Mouse (Mus musculus): ENCODE measurements around the gene Cryba1. TPM values are rescaled to one million over a fixed set of nuclear protein-coding genes. Genes with fewer than 3 reads are reported as not detected.

Gene Cryba1
- not detected in 2 replicates for polyA plus RNA-seq (2012; ENCODE audit: insufficient read depth, insufficient read length, missing spikeins)

DNA sequence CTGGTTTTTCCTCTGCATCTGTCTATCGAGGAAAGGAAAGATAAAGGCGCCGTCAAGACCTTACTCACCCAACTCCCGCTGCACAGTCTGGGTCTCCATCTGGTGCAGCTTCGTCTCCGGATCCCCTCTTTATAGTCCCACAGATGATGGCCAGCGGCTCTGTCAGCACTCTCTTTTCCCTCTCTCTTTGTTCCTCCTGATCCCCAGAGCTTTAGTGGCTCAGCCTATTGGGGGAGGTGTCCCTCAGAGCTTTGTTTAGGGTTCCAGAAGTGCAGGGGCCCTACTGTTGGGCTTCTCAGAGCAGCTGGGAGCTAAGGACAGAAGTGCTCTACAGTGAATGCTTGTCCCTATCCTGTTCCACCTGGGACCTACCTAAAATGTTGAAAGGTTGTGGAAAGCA lies at the start of gene Cryba1:
Gene Cryba1 (minus strand): TSS at position 101 of the 400 bp plus-strand sequence.
- no peak for TF ChIP-seq POLR2A (IDR thresholded peaks at IDR 0.05; ENCODE audit: borderline replicate concordance, low read depth, low read length)
- no peak for TF ChIP-seq CTCF (IDR thresholded peaks at IDR 0.05; ENCODE audit: low read depth, low read length)
- H3K4me1 ChIP-seq (ENCODE audit: control insufficient read depth, insufficient read depth, low read length), result peaks cover 10% of the 10 kb centered on the region
- H3K4me3 ChIP-seq (ENCODE audit: insufficient read depth, low read length), result no peak within 1 kb of the TSS
- no peak within 1 kb of the TSS for H3K27ac ChIP-seq (ENCODE audit: insufficient read depth, low read depth, low read length)

DNA sequence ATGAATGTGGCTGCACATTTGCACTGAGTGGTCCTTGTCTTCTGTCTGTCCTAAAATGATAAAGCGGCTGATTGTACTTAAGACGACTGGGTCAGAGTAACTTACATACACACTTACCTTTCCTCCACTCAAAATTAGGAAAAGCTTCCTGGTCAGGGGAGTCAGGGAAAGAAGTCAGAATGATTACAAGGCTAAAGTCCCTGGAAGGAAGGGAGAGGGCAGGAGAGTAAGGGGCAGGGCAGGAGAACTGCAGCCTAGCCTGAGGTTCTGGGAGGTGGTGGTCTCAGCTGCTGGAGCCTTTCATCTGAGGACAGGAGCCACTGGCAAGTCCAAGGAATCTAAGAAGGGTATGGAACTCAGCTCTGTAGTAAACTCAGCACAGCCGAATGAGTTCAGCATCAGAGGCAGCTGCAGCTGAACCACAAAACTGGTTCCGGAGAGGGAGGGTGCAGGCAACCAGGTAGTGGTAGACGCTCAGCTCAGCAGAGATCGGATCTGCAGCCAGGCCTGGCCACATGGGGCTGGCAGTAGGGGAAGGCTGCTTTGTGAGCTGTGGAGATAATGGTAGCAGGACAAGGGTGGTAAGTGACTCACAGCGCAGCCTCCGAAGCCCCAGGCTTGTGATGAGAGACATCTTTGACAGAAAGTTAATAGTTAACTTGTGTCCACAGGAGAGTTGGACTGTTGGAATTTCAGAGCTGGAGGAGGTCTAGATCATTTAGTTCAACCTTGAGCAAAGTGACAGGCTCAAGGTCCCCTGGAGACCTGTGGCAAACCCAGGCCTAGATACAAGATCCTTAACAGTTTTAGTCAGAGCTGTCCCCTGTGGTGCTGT lies 47.0 kb upstream of the Cryba1 start:
- Histone ChIP-seq H3K27ac (ENCODE audit: insufficient read depth, low read depth, low read length) (no peak overlapping the region), H3K4me1 (ENCODE audit: control insufficient read depth, insufficient read depth, low read length) (peaks cover 10% of the 10 kb centered on the region), H3K4me3 (ENCODE audit: insufficient read depth, low read length) (no peak overlapping the region)
- no peak for TF ChIP-seq POLR2A (IDR thresholded peaks at IDR 0.05; ENCODE audit: borderline replicate concordance, low read depth, low read length)
- TF ChIP-seq CTCF (IDR thresholded peaks at IDR 0.05; ENCODE audit: low read depth, low read length), result no peak

DNA sequence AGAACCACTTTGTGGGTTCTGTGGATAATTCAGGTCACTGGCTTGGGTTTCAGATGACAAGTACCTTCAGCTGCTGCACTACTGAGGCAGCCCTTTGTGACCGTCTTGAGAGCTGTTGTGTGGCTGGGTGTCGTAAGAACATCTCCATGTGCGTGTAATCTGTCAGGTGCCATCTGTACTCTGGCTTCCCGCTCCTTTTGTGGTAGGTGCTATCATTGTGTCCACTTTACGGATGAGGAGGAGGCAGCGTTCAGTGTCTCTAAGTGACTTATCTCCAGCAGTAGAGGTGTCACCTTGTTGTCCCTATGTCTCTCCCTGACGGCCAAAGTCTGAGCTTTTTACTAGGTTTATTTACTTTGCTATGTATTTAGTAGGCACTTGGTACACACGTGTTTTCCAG lies 45.3 kb upstream of the Cryba1 start:
- TF ChIP-seq POLR2A (IDR thresholded peaks at IDR 0.05; ENCODE audit: borderline replicate concordance, low read depth, low read length), result no peak
- no peak for TF ChIP-seq CTCF (IDR thresholded peaks at IDR 0.05; ENCODE audit: low read depth, low read length)
- Histone ChIP-seq H3K4me3 (ENCODE audit: insufficient read depth, low read length) (no peak overlapping the region), H3K27ac (ENCODE audit: insufficient read depth, low read depth, low read length) (no peak overlapping the region), H3K4me1 (ENCODE audit: control insufficient read depth, insufficient read depth, low read length) (no peaks in the 10 kb centered on the region; the same call in 1 of the 2 replicates)

DNA sequence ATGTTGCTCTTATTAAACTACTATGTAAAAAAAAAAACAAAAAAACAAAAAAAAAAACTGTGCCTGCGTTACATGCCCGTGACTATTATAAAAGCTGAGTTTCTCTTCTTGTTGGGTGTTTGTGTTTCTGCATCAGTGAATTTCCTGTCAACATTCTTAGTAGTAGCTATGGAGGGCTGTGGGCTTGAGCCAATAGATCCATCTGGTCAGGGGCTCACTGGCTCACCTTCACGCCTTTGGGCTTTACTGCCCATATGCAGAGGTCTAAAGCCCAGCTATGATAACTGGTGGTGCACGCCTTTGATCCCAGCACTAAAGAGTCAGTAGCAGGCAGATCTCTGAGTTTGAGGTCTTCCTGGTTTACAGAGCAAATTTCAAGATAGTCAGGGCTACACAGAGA lies 44.4 kb upstream of the Cryba1 start:
- no peaks in the 10 kb centered on the region for H3K4me1 ChIP-seq (ENCODE audit: control insufficient read depth, insufficient read depth, low read length)
- no peak for TF ChIP-seq POLR2A (IDR thresholded peaks at IDR 0.05; ENCODE audit: borderline replicate concordance, low read depth, low read length)
- no peak for TF ChIP-seq CTCF (IDR thresholded peaks at IDR 0.05; ENCODE audit: low read depth, low read length)
- H3K4me3 ChIP-seq (ENCODE audit: insufficient read depth, low read length), result no peak overlapping the region
- no peak overlapping the region for H3K27ac ChIP-seq (ENCODE audit: insufficient read depth, low read depth, low read length)

DNA sequence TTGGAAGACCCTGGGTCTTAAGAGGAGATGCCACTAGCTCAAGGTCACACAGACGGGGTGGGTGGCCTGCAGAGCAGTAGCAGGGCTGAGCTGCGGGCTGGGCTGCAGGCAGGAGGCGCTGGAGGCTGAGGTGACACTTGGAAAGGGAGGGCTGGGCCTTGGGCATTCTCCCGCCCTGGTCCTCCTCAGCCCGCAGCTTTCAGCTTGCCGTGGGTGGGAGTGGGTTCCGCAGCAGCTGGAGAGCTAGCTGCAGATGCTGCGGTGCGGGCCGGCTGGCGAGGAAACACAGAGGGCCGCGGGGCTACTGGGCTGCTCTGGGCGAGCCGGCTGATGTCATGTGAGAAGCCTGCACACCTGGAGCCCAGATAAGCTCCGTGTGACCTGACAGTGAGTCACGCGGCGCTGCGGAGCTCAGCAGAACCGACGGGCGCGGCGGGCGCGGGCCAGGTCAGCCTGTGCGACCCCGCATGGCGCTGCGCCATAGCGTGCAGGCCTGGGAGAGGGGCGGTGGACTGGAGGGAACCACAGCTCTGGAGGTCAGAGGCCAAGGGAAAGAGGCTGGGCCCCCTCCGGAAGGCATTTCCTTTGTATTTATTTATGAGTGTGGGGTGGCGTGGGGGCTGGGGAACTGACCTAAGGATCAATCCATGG lies 41.4 kb upstream of the Cryba1 start:
- H3K27ac ChIP-seq (ENCODE audit: insufficient read depth, low read depth, low read length), result no peak overlapping the region
- TF ChIP-seq POLR2A (IDR thresholded peaks at IDR 0.05; ENCODE audit: borderline replicate concordance, low read depth, low read length) (no peak), CTCF (IDR thresholded peaks at IDR 0.05; ENCODE audit: low read depth, low read length) (no peak)
- H3K4me3 ChIP-seq (ENCODE audit: insufficient read depth, low read length), result no peak overlapping the region
- H3K4me1 ChIP-seq (ENCODE audit: control insufficient read depth, insufficient read depth, low read length), result peaks cover 3% of the 10 kb centered on the region; the same call in 1 of the 2 replicates

DNA sequence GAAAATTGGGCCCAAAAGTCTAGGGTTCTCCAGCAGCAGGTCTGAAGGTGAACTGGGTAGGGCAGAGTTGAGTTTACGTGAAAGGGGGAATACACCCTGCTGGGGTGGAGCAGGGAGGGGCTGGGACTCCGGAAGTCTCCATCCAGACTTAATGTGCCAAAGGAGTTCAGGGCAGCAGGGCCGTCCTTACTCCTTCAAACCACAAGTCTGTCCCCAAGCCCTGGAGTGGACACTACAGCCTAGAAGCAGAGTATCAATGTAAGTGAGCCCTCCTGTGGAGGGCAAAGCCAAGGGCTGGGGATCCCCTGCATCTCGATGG lies 40.3 kb upstream of the Cryba1 start:
- peaks cover 3% of the 10 kb centered on the region for H3K4me1 ChIP-seq (ENCODE audit: control insufficient read depth, insufficient read depth, low read length)
- H3K27ac ChIP-seq (ENCODE audit: insufficient read depth, low read depth, low read length), result no peak overlapping the region
- H3K4me3 ChIP-seq (ENCODE audit: insufficient read depth, low read length), result no peak overlapping the region
- no peak for TF ChIP-seq POLR2A (IDR thresholded peaks at IDR 0.05; ENCODE audit: borderline replicate concordance, low read depth, low read length)
- no peak for TF ChIP-seq CTCF (IDR thresholded peaks at IDR 0.05; ENCODE audit: low read depth, low read length)

DNA sequence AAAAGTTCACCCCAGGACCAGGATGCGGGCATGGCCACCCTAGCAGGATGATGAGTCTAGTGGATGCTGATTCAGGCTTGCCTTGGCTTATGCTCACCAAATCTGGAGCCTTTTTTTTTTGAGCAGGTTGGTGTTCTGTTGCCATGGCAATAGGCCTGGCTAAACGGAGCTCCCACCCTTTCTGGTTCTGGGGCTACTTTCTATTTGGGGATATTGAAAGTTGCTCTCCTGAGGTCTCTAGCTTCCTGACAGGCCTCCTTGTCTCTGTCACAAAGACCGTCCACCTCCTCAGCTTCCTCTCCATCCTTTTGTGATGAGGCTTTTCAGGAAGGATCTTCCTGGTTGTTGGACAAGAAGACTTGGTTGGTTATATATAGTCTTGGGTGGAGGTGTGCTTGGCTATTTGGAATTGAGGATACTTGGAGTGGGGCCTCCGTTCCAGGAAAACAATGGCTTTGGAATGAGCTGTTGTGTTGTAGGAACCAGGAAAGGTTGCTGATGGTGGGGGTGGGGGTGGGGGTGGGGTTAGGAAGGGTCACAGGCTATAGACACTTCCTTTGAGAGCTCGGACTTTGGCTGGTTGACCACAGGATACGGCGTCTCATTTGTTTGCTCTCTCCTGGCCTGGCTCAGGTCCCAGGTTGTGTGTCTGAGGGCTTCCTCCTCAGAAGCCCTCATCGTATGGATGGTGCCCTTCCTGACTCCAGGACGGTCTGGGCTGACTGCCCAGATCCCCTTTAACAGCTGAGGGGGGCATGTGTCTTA lies 39.8 kb upstream of the Cryba1 start:
- TF ChIP-seq CTCF (IDR thresholded peaks at IDR 0.05; ENCODE audit: low read depth, low read length) (no peak), POLR2A (IDR thresholded peaks at IDR 0.05; ENCODE audit: borderline replicate concordance, low read depth, low read length) (no peak)
- Histone ChIP-seq H3K4me1 (ENCODE audit: control insufficient read depth, insufficient read depth, low read length) (peaks cover 6% of the 10 kb centered on the region), H3K27ac (ENCODE audit: insufficient read depth, low read depth, low read length) (no peak overlapping the region), H3K4me3 (ENCODE audit: insufficient read depth, low read length) (no peak overlapping the region)

DNA sequence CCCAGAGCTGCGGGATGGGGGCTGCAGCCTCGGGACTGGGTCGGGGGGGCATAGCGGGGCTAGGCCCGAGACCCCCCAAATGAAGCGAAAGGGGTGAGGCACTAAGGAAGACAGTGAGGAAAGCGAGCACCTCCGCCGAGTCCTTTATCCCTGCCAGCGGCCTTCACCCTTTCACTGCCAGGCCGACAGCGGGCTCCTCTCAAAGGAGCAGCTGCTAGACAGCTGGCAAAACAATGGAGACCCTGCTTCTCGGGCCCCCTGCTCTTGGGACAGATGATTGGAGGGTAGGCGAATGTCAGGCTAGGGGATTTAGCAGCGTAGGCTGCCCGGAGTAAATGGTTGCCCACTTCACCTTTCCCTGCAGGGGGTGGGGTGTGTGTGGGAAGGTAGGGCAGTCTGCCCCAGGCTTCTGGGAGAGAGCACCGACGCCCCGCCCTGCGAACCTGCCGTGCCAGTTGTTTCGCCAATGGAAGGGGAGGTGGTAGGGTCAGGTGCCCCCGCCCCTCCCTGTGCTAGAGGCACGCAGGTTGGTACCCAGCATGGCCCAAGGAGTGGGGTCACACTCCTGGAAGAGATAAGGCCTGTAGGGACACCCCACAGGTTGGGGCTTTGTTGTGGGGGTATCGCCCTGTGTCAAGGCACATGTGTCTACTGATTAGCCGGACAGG lies 38.7 kb upstream of the Cryba1 start:
- Histone ChIP-seq H3K4me1 (ENCODE audit: control insufficient read depth, insufficient read depth, low read length) (peaks cover 6% of the 10 kb centered on the region), H3K4me3 (ENCODE audit: insufficient read depth, low read length) (peak overlapping the region; percentile 85), H3K27ac (ENCODE audit: insufficient read depth, low read depth, low read length) (no peak overlapping the region)
- TF ChIP-seq POLR2A (IDR thresholded peaks at IDR 0.05; ENCODE audit: borderline replicate concordance, low read depth, low read length) (no peak), CTCF (IDR thresholded peaks at IDR 0.05; ENCODE audit: low read depth, low read length) (no peak)
